Mouse (Mus musculus): ENCODE measurements at regions not wholly inside any gene's neighbourhood (a gene's known extent, or its start where the extent isn't known, plus 50 kb on each side); places are given as distances from the start of the nearest gene placed in this dataset.

GRCm38 (mm10) chr5:128487371-128487770 is 54.5 kb upstream of the Tmem132d start:
- TF ChIP-seq CTCF (IDR thresholded peaks at IDR 0.05; ENCODE audit: low read depth) (no peak), EP300 (optimal IDR thresholded peaks at IDR 0.05) (no peak)

All from stomach, postnatal 0 days (tissue).